Mouse (Mus musculus): ENCODE measurements around the gene Spata2. TPM values are rescaled to one million over a fixed set of nuclear protein-coding genes. Genes with fewer than 3 reads are reported as not detected.

The Spata2 gene
- polyA plus RNA-seq, 1 experiment, result 45.9 TPM

GRCm38 (mm10) chr2:167507719-167508385 lies 15.2 kb upstream of the Spata2 start:
- no peak for DNase-seq (ENCODE audit: low read depth)
- TF ChIP-seq CTCF (IDR thresholded peaks at IDR 0.05; ENCODE audit: borderline replicate concordance, extremely low read depth, insufficient read depth, insufficient read length), result no peak
- no peak for TF ChIP-seq POLR2A (IDR thresholded peaks at IDR 0.05; ENCODE audit: borderline replicate concordance, extremely low read depth, insufficient read depth, insufficient read length, poor library complexity, severe bottlenecking)

- TF ChIP-seq CTCF (IDR thresholded peaks at IDR 0.05; ENCODE audit: borderline replicate concordance, extremely low read depth, insufficient read depth, insufficient read length), result no peak
- TF ChIP-seq POLR2A (IDR thresholded peaks at IDR 0.05; ENCODE audit: borderline replicate concordance, extremely low read depth, insufficient read depth, insufficient read length, poor library complexity, severe bottlenecking), result no peak
- DNase-seq (ENCODE audit: low read depth), result no peak
Measured at GRCm38 (mm10) chr2:167506546-167507260, 14.0 kb upstream of the Spata2 start.

- DNase-seq (ENCODE audit: low read depth), result no peak
- TF ChIP-seq CTCF (IDR thresholded peaks at IDR 0.05; ENCODE audit: borderline replicate concordance, extremely low read depth, insufficient read depth, insufficient read length) (no peak), POLR2A (IDR thresholded peaks at IDR 0.05; ENCODE audit: borderline replicate concordance, extremely low read depth, insufficient read depth, insufficient read length, poor library complexity, severe bottlenecking) (no peak)
Measured at GRCm38 (mm10) chr2:167505127-167505526, 12.4 kb upstream of the Spata2 start.

GRCm38 (mm10) chr2:167503896-167504349 lies 11.2 kb upstream of the Spata2 start:
- peak; percentile 54 for DNase-seq (ENCODE audit: low read depth)
- TF ChIP-seq POLR2A (IDR thresholded peaks at IDR 0.05; ENCODE audit: borderline replicate concordance, extremely low read depth, insufficient read depth, insufficient read length, poor library complexity, severe bottlenecking) (no peak), CTCF (IDR thresholded peaks at IDR 0.05; ENCODE audit: borderline replicate concordance, extremely low read depth, insufficient read depth, insufficient read length) (no peak)

GRCm38 (mm10) chr2:167503253-167503895 lies 10.7 kb upstream of the Spata2 start:
- TF ChIP-seq POLR2A (IDR thresholded peaks at IDR 0.05; ENCODE audit: borderline replicate concordance, extremely low read depth, insufficient read depth, insufficient read length, poor library complexity, severe bottlenecking) (peak; percentile 86), CTCF (IDR thresholded peaks at IDR 0.05; ENCODE audit: borderline replicate concordance, extremely low read depth, insufficient read depth, insufficient read length) (no peak)
- peak; percentile 93 for DNase-seq (ENCODE audit: low read depth)

- no peak for DNase-seq (ENCODE audit: low read depth)
- TF ChIP-seq POLR2A (IDR thresholded peaks at IDR 0.05; ENCODE audit: borderline replicate concordance, extremely low read depth, insufficient read depth, insufficient read length, poor library complexity, severe bottlenecking) (no peak), CTCF (IDR thresholded peaks at IDR 0.05; ENCODE audit: borderline replicate concordance, extremely low read depth, insufficient read depth, insufficient read length) (no peak)
Measured at GRCm38 (mm10) chr2:167502554-167503252, 10.0 kb upstream of the Spata2 start.

GRCm38 (mm10) chr2:167497272-167497671 lies 4.6 kb upstream of the Spata2 start:
- no peak for DNase-seq (ENCODE audit: low read depth)

GRCm38 (mm10) chr2:167496437-167496836 lies 3.8 kb upstream of the Spata2 start:
- no peak for TF ChIP-seq CTCF (IDR thresholded peaks at IDR 0.05; ENCODE audit: borderline replicate concordance, extremely low read depth, insufficient read depth, insufficient read length)
- TF ChIP-seq POLR2A (IDR thresholded peaks at IDR 0.05; ENCODE audit: borderline replicate concordance, extremely low read depth, insufficient read depth, insufficient read length, poor library complexity, severe bottlenecking), result no peak
- no peak for DNase-seq (ENCODE audit: low read depth)

More at GRCm38 (mm10) chr2:167497272-167497671, 4.6 kb upstream of the Spata2 start:
- peak; percentile 53; the same call in 1 of the 2 replicates for TF ChIP-seq CTCF (IDR thresholded peaks at IDR 0.05; ENCODE audit: borderline replicate concordance, extremely low read depth, insufficient read depth, insufficient read length)
- no peak for TF ChIP-seq POLR2A (IDR thresholded peaks at IDR 0.05; ENCODE audit: borderline replicate concordance, extremely low read depth, insufficient read depth, insufficient read length, poor library complexity, severe bottlenecking)

- no peak for DNase-seq (ENCODE audit: low read depth)
- no peak for TF ChIP-seq POLR2A (IDR thresholded peaks at IDR 0.05; ENCODE audit: borderline replicate concordance, extremely low read depth, insufficient read depth, insufficient read length, poor library complexity, severe bottlenecking)
- no peak for TF ChIP-seq CTCF (IDR thresholded peaks at IDR 0.05; ENCODE audit: borderline replicate concordance, extremely low read depth, insufficient read depth, insufficient read length)
Measured at GRCm38 (mm10) chr2:167491757-167492708, 654 bp downstream of the Spata2 start, which contains the start of gene Rnf114. Gene Rnf114 (plus strand): TSS chr2:167492645.

Measured in brain, embryonic 14.5 days (tissue).